Mouse (Mus musculus): ENCODE data around the gene Prmt3. TPM values are rescaled to one million over a fixed set of nuclear protein-coding genes. Genes with fewer than 3 reads are reported as not detected.
A peak's percentile ranks its signal among the peaks of the same experiment; 100 is the strongest.

The Prmt3 gene
- polyA plus RNA-seq, 1 experiment from 2014 or later, result 43.9 TPM

DNA sequence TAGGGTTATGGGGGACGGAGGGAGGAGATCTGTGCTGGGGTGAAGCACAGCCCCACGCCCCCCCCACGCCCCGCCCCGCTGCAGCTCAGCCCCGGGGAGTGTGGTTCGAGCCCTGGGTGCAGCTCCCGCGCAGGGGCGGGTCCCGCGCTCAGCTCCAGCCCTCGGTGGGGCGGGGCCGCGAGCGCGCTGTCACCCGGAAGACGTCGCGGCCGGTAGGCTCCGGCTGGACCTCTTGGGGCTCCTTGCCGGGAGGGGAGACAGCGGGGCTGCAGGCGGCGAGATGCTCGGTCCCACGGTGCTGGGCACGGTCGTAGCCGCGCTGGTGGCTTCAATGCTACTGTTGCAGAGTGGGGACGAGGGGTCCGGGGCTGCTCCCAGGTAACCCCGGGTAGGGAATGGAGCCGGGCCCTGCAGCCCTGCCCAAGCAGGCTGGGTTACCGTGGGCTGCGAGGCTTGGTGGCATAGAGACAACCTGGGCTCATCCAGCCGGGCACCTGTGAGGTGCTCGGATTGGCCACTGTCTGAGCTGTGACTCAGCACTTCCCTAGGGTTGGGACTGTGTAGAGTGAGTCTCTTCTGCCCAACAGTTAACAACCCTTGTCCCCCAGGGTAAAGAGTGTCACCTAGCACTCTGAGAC, 19.1 kb upstream of the Prmt3 start, which contains the start of gene Htatip2:
Gene Htatip2, plus strand, starts transcription at position 182 of the 638 bp plus-strand sequence.
- H3K4me3 ChIP-seq (ENCODE audit: low read depth, low read length), result peak within 1 kb of the TSS; percentile 50
- H3K27ac ChIP-seq (ENCODE audit: low read length), result no peak within 1 kb of the TSS
- 4% methylated on average over 30 of the region's 42 CpGs for WGBS
- H3K9ac ChIP-seq (ENCODE audit: low read depth, low read length), result peak within 1 kb of the TSS; percentile 67
- ATAC-seq, result peak; percentile 44
- H3K27me3 ChIP-seq (ENCODE audit: control insufficient read depth, insufficient read depth, low read depth, low read length), result peaks cover 15% of the 10 kb centered on the region
- H3K4me1 ChIP-seq (ENCODE audit: control insufficient read depth, insufficient read depth, low read length), result peaks cover 2% of the 10 kb centered on the region; the same call in 1 of the 2 replicates
- H3K36me3 ChIP-seq (ENCODE audit: control insufficient read depth, insufficient read depth, low read length), result no peaks in the 10 kb centered on the region
- no peaks in the 10 kb centered on the region for H3K9me3 ChIP-seq (replicated peaks; ENCODE audit: control insufficient read depth, low read length, poor library complexity, severe bottlenecking)
- peak within 1 kb of the TSS; percentile 81 for H3K4me2 ChIP-seq (ENCODE audit: low read length)

- Histone ChIP-seq H3K4me1 (ENCODE audit: control insufficient read depth, insufficient read depth, low read length) (no peaks in the 10 kb centered on the region), H3K4me2 (ENCODE audit: low read length) (no peak overlapping the region), H3K9ac (ENCODE audit: low read depth, low read length) (no peak overlapping the region), H3K9me3 (replicated peaks; ENCODE audit: control insufficient read depth, low read length, poor library complexity, severe bottlenecking) (no peaks in the 10 kb centered on the region), H3K36me3 (ENCODE audit: control insufficient read depth, insufficient read depth, low read length) (no peaks in the 10 kb centered on the region), H3K4me3 (ENCODE audit: low read depth, low read length) (no peak overlapping the region), H3K27me3 (ENCODE audit: control insufficient read depth, insufficient read depth, low read depth, low read length) (peaks cover 7% of the 10 kb centered on the region), H3K27ac (ENCODE audit: low read length) (no peak overlapping the region)
- WGBS, result 69% methylated on average over 13 of the region's 13 CpGs
- ATAC-seq, result no peak
Measured at GRCm38 (mm10) chr7:49762605-49763004, 15.5 kb upstream of the Prmt3 start.

GRCm38 (mm10) chr7:49764011-49764716, 14.0 kb upstream of the Prmt3 start:
- Histone ChIP-seq H3K27me3 (ENCODE audit: control insufficient read depth, insufficient read depth, low read depth, low read length) (peaks cover 4% of the 10 kb centered on the region), H3K9me3 (replicated peaks; ENCODE audit: control insufficient read depth, low read length, poor library complexity, severe bottlenecking) (no peaks in the 10 kb centered on the region), H3K27ac (ENCODE audit: low read length) (no peak overlapping the region), H3K36me3 (ENCODE audit: control insufficient read depth, insufficient read depth, low read length) (no peaks in the 10 kb centered on the region), H3K9ac (ENCODE audit: low read depth, low read length) (no peak overlapping the region), H3K4me1 (ENCODE audit: control insufficient read depth, insufficient read depth, low read length) (peaks cover 4% of the 10 kb centered on the region), H3K4me2 (ENCODE audit: low read length) (no peak overlapping the region), H3K4me3 (ENCODE audit: low read depth, low read length) (no peak overlapping the region)
- WGBS, result 76% methylated on average over 10 of the region's 10 CpGs
- ATAC-seq, result no peak

DNA sequence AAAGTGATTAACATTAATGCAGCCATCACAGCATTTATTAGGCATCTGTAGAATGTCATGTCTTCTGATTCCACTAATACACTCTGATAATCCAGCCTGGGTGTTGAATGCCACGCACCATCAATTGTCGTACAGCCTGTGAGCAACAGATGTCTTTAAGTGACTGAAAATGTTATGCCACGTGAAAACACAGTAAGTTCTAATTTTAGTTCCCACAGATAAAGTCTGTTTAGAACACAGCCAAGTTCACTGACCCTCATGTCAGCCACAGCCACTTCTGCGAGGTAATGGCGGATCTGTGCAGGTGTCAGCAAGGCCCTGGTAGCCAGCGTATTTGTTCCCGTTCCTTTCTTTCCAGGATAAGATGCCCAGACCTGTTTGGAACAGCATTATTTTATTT, 12.0 kb upstream of the Prmt3 start:
- Histone ChIP-seq H3K36me3 (ENCODE audit: control insufficient read depth, insufficient read depth, low read length) (no peaks in the 10 kb centered on the region), H3K4me1 (ENCODE audit: control insufficient read depth, insufficient read depth, low read length) (peaks cover 4% of the 10 kb centered on the region), H3K27me3 (ENCODE audit: control insufficient read depth, insufficient read depth, low read depth, low read length) (peaks cover 4% of the 10 kb centered on the region; the same call in 1 of the 2 replicates), H3K4me2 (ENCODE audit: low read length) (no peak overlapping the region), H3K9ac (ENCODE audit: low read depth, low read length) (no peak overlapping the region), H3K4me3 (ENCODE audit: low read depth, low read length) (no peak overlapping the region), H3K27ac (ENCODE audit: low read length) (no peak overlapping the region), H3K9me3 (replicated peaks; ENCODE audit: control insufficient read depth, low read length, poor library complexity, severe bottlenecking) (no peaks in the 10 kb centered on the region)
- ATAC-seq, result no peak
- WGBS, result 86% methylated on average over 7 of the region's 7 CpGs

- H3K9ac ChIP-seq (ENCODE audit: low read depth, low read length), result no peak overlapping the region
- no peaks in the 10 kb centered on the region for H3K9me3 ChIP-seq (replicated peaks; ENCODE audit: control insufficient read depth, low read length, poor library complexity, severe bottlenecking)
- H3K36me3 ChIP-seq (ENCODE audit: control insufficient read depth, insufficient read depth, low read length), result no peaks in the 10 kb centered on the region
- H3K27me3 ChIP-seq (ENCODE audit: control insufficient read depth, insufficient read depth, low read depth, low read length), result no peaks in the 10 kb centered on the region
- no peak overlapping the region for H3K4me3 ChIP-seq (ENCODE audit: low read depth, low read length)
- 11% methylated on average over 9 of the region's 9 CpGs for WGBS
- peak; percentile 39; the same call in 1 of the 2 replicates for ATAC-seq
- peak overlapping the region; percentile 10; the same call in 1 of the 2 replicates for H3K4me2 ChIP-seq (ENCODE audit: low read length)
- peaks cover 4% of the 10 kb centered on the region for H3K4me1 ChIP-seq (ENCODE audit: control insufficient read depth, insufficient read depth, low read length)
- no peak overlapping the region for H3K27ac ChIP-seq (ENCODE audit: low read length)
Measured at GRCm38 (mm10) chr7:49768509-49768908, 9.6 kb upstream of the Prmt3 start.

DNA sequence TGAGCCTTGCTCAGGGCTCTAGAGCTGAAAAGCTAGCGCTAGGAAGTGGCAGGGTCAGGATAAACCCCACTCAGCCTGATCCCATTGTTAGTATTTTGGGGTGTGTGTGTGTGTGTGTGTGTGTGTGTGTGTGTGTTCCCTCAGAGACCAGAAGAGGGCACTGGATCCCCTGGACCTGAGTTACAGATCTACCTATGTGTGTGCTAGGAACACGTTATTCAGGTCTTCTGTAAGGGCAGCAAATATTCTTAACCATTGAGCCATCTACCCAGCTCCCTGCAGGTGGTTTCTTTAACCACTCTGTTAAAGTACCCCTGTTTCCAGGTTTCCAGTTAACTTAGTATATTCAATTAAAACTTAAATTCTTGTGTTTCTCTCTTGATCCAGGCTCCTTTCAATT, 3.8 kb upstream of the Prmt3 start:
- H3K4me2 ChIP-seq (ENCODE audit: low read length), result no peak overlapping the region
- peaks cover 4% of the 10 kb centered on the region for H3K4me1 ChIP-seq (ENCODE audit: control insufficient read depth, insufficient read depth, low read length)
- H3K36me3 ChIP-seq (ENCODE audit: control insufficient read depth, insufficient read depth, low read length), result no peaks in the 10 kb centered on the region
- H3K27me3 ChIP-seq (ENCODE audit: control insufficient read depth, insufficient read depth, low read depth, low read length), result no peaks in the 10 kb centered on the region
- no peak overlapping the region for H3K9ac ChIP-seq (ENCODE audit: low read depth, low read length)
- no peak for ATAC-seq
- H3K27ac ChIP-seq (ENCODE audit: low read length), result no peak overlapping the region
- H3K9me3 ChIP-seq (replicated peaks; ENCODE audit: control insufficient read depth, low read length, poor library complexity, severe bottlenecking), result no peaks in the 10 kb centered on the region
- no peak overlapping the region for H3K4me3 ChIP-seq (ENCODE audit: low read depth, low read length)
- WGBS, result 89% methylated on average over 2 of the region's 2 CpGs

DNA sequence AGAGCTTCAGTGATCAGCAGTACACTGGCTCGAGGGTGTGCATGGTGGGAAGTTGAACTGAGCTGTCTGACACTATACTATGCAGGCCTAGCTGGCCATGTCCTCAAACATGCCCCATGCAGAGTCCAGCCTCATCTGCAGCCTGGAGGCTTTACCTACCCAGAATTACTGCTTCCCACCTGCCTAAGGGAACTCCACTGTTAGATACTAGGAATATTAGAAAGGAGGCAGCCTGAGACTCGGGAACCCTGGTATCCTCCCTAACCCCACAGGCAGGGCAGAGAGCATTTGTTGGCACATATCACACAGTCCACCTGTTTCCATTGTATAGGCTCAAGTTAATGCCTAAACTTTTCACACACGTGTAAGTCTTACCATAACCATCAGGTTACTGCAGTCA, 561 bp upstream of the Prmt3 start:
- Histone ChIP-seq H3K27me3 (ENCODE audit: control insufficient read depth, insufficient read depth, low read depth, low read length) (no peaks in the 10 kb centered on the region), H3K9ac (ENCODE audit: low read depth, low read length) (no peak overlapping the region), H3K4me3 (ENCODE audit: low read depth, low read length) (no peak overlapping the region), H3K4me2 (ENCODE audit: low read length) (no peak overlapping the region), H3K27ac (ENCODE audit: low read length) (no peak overlapping the region), H3K4me1 (ENCODE audit: control insufficient read depth, insufficient read depth, low read length) (peaks cover 12% of the 10 kb centered on the region), H3K9me3 (replicated peaks; ENCODE audit: control insufficient read depth, low read length, poor library complexity, severe bottlenecking) (no peaks in the 10 kb centered on the region), H3K36me3 (ENCODE audit: control insufficient read depth, insufficient read depth, low read length) (peaks cover 5% of the 10 kb centered on the region; the same call in 1 of the 2 replicates)
- 57% methylated on average over 3 of the region's 3 CpGs for WGBS
- ATAC-seq, result peak; percentile 37

DNA sequence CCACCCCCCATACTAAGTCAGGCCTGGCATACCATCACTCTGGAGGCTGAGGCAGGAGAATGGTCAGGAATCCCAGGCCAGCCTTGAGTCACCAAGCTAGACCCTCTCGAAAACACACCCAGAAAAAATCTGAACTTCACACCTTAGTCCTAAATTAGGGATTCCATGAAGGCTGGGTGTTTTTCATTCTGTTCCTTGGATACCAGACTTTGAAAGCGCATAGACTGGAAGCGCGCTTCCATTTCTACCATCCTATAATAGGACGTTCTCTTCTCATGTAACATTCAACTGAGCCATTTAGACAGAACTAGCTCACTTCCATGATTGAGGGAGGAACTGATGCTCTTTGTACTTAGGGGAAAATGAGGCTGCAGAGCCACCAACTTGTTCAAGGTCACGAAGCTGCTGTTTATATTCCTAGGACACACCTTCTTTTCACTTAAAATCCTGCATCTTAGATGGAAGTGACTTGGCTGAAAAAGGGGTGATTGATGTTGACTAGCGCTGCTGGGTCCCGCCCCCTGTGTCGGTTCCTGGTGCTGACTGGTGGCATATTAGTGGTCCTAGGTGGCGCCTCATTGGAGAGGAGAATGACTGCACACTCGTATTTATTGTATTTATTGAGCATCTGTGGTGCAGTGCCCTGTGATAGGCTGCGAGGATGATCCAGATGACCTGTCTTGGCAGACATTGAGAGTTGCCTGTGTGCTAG, 914 bp downstream of the Prmt3 start:
- Histone ChIP-seq H3K27ac (ENCODE audit: low read length) (peak overlapping the region; percentile 89), H3K9me3 (replicated peaks; ENCODE audit: control insufficient read depth, low read length, poor library complexity, severe bottlenecking) (no peaks in the 10 kb centered on the region), H3K36me3 (ENCODE audit: control insufficient read depth, insufficient read depth, low read length) (peaks cover 5% of the 10 kb centered on the region; the same call in 1 of the 2 replicates), H3K9ac (ENCODE audit: low read depth, low read length) (peak overlapping the region; percentile 81), H3K4me1 (ENCODE audit: control insufficient read depth, insufficient read depth, low read length) (peaks cover 12% of the 10 kb centered on the region), H3K27me3 (ENCODE audit: control insufficient read depth, insufficient read depth, low read depth, low read length) (no peaks in the 10 kb centered on the region), H3K4me2 (ENCODE audit: low read length) (peak overlapping the region; percentile 62), H3K4me3 (ENCODE audit: low read depth, low read length) (peak overlapping the region; percentile 71)
- WGBS, result 75% methylated on average over 12 of the region's 12 CpGs
- ATAC-seq, result no peak
